Mouse (Mus musculus) brain, embryonic 14.5 days (tissue): ENCODE results near the gene Gm9833.

ENCODE experiments used
- CTCF ChIP-seq: fragments of 200-500 bp; IDR thresholded peaks from 2 replicates; pipeline ENCODE4 v1.5.1; 2012; ENCODE audit warnings: inconsistent platforms, mild to moderate bottlenecking, moderate library complexity, borderline replicate concordance; ENCODE audit not compliant: insufficient read depth, insufficient read length; ENCODE audit errors: extremely low read depth
- POLR2A ChIP-seq: fragments of 200-500 bp; IDR thresholded peaks from 2 replicates; pipeline ENCODE4 v1.6.1; 2012; ENCODE audit warnings: mild to moderate bottlenecking, inconsistent platforms, borderline replicate concordance; ENCODE audit not compliant: poor library complexity, insufficient read depth, insufficient read length, severe bottlenecking; ENCODE audit errors: extremely low read depth

DNA sequence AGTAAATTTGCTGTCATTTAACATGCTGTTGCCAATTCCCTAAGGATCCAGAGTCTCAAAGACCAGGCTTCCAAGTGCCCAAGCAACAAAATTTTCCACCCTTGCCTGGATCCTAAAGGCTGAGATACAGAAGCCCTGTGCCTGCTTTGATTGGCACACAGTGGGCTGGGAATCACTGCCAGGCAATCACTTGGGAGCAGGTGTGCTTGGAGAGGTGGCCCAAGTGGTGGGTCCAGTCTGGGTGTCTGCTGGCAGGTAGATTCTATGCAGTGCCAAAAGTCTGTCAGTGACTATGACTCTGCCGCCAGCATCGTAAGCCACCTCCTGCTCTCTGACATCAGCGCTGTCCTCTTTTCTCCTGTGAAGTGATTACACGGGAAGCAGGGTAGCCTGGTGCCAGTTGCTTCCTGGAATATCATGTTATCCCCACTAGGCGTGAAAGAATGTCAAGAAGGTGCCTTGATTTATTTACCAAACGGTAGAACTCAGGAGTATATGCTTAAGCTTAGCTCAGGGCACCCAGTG is 3.8 kb downstream of the Gm9833 start:
- no peak for TF ChIP-seq POLR2A
- no peak for TF ChIP-seq CTCF
